Mouse (Mus musculus): ENCODE measurements at regions not wholly inside any gene's neighbourhood (a gene's known extent, or its start where the extent isn't known, plus 50 kb on each side); places are given as distances from the start of the nearest gene placed in this dataset.

GRCm38 (mm10) chr11:12757677-12758076, 292.9 kb upstream of the Cobl start:
- H3K4me3 ChIP-seq: no peak overlapping the region
- H3K27ac ChIP-seq: no peak overlapping the region
- ATAC-seq (replicated peaks): no peak
- H3K4me2 ChIP-seq: no peak overlapping the region
- H3K9me3 ChIP-seq: no peaks in the 10 kb centered on the region
- H3K36me3 ChIP-seq (replicated peaks): no peaks in the 10 kb centered on the region
- H3K9ac ChIP-seq: no peak overlapping the region
- 60% methylated on average over 1 of the region's 1 CpGs for WGBS
- no peaks in the 10 kb centered on the region for H3K27me3 ChIP-seq (replicated peaks)
- no peaks in the 10 kb centered on the region for H3K4me1 ChIP-seq

DNA sequence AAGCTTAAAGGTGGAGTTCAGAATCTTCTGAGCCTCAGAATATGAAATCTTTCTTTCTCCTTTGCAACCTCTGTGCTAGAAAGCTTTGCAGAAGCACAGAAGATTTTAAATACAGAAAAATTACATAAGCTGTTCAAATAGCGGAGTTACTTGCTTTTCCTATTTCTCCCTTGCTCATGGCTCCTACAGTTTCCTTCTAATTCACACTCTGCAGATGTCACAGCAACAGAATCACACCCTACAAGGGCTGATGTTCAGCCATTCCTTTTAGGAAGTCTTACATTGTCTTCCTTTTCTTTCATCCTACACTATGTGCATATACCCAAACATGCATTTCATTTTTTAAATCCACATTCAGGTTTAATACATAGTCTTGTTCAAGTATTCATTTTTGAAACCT, 285.3 kb upstream of the Cobl start:
- H3K4me3 ChIP-seq: no peak overlapping the region
- H3K27me3 ChIP-seq (replicated peaks): no peaks in the 10 kb centered on the region
- H3K9me3 ChIP-seq: no peaks in the 10 kb centered on the region
- 88% methylated on average over 1 of the region's 1 CpGs for WGBS
- no peak overlapping the region for H3K4me2 ChIP-seq
- no peaks in the 10 kb centered on the region for H3K36me3 ChIP-seq (replicated peaks)
- H3K9ac ChIP-seq: no peak overlapping the region
- no peak overlapping the region for H3K27ac ChIP-seq
- no peak for ATAC-seq (replicated peaks)
- H3K4me1 ChIP-seq: no peaks in the 10 kb centered on the region

DNA sequence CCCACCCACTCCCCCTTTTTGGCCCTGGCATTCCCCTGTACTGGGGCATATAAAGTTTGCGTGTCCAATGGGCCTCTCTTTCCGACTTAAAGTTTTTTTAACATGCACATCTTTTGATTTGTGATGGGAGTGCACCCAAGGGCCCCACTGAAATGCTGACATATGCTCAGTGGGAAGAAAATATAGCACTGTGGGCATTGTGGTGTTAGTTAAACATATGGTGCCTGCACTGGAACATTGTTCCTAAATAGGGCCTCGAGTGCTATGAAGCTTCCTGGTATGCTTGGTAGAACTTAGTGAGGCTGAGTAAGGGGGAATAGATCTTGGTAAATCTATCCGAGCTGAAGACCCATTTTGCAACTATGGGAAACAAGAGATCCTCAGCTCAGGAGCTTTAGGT, 284.5 kb upstream of the Cobl start:
- H3K36me3 ChIP-seq (replicated peaks): no peaks in the 10 kb centered on the region
- H3K9ac ChIP-seq: no peak overlapping the region
- H3K4me2 ChIP-seq: no peak overlapping the region
- H3K27ac ChIP-seq: no peak overlapping the region
- no peak for ATAC-seq (replicated peaks)
- no peaks in the 10 kb centered on the region for H3K27me3 ChIP-seq (replicated peaks)
- no peaks in the 10 kb centered on the region for H3K4me1 ChIP-seq
- H3K9me3 ChIP-seq: no peaks in the 10 kb centered on the region
- 92% methylated on average over 4 of the region's 4 CpGs for WGBS
- H3K4me3 ChIP-seq: no peak overlapping the region

- WGBS: 12% methylated on average over 2 of the region's 2 CpGs
- no peak overlapping the region for H3K27ac ChIP-seq
- H3K27me3 ChIP-seq (replicated peaks): no peaks in the 10 kb centered on the region
- H3K9me3 ChIP-seq: no peaks in the 10 kb centered on the region
- 0 out of 2 replicates have a peak, but pooled peaks have one; percentile 37 for ATAC-seq (replicated peaks)
- no peak overlapping the region for H3K4me2 ChIP-seq
- no peak overlapping the region for H3K9ac ChIP-seq
- H3K4me1 ChIP-seq: no peaks in the 10 kb centered on the region
- H3K4me3 ChIP-seq: no peak overlapping the region
- no peaks in the 10 kb centered on the region for H3K36me3 ChIP-seq (replicated peaks)
Measured at GRCm38 (mm10) chr11:12742159-12742523, 277.4 kb upstream of the Cobl start.

- H3K36me3 ChIP-seq (replicated peaks): no peaks in the 10 kb centered on the region
- no peaks in the 10 kb centered on the region for H3K27me3 ChIP-seq (replicated peaks)
- H3K27ac ChIP-seq: no peak overlapping the region
- H3K4me1 ChIP-seq: no peaks in the 10 kb centered on the region
- H3K4me2 ChIP-seq: no peak overlapping the region
- H3K4me3 ChIP-seq: no peak overlapping the region
- no peaks in the 10 kb centered on the region for H3K9me3 ChIP-seq
- WGBS: 66% methylated on average over 3 of the region's 3 CpGs
- no peak overlapping the region for H3K9ac ChIP-seq
- no peak for ATAC-seq (replicated peaks)
Measured at GRCm38 (mm10) chr11:12741418-12742158, 276.8 kb upstream of the Cobl start.

DNA sequence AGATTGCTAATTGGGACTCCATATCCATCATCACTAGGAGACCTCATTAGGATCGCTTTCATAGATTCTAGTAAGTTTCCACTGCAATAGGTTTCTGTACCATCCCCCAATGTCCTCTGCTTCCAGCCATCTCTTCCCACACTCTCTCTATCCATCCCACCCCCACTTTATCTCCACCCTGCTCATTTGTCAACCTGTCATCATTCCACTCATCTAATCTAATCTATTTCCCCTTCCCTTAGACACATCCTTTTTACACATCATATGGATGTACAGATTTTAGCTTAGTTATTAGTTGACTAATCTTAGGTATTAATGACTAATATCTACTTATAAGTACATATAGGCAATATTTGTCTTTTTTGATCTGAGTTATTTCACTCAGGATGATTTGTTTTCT, 269.5 kb upstream of the Cobl start:
- Histone ChIP-seq H3K9ac (no peak overlapping the region), H3K4me1 (no peaks in the 10 kb centered on the region), H3K27ac (no peak overlapping the region), H3K9me3 (no peaks in the 10 kb centered on the region), H3K4me3 (no peak overlapping the region), H3K36me3 (replicated peaks) (no peaks in the 10 kb centered on the region), H3K27me3 (replicated peaks) (no peaks in the 10 kb centered on the region), H3K4me2 (no peak overlapping the region)
- WGBS: 100% methylated on average over 1 of the region's 1 CpGs
- ATAC-seq (replicated peaks): no peak

DNA sequence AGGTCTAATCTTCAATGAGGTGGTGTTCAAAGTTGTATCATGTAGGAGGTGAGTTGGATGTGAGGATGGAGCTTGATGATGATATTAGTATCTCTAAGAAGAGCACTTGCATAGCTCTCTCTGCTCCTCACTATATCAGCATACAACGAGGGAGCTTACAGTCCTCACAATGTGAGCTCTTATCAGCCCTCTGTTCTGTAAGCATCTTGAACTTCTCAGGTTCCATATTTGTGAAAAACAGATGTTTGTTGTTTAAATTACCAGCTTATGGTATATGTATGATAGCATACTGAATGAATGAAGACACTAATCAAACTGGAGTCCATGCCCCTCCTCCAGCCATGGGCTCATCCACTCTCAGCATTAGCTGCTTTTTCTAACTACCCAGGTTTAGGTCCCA, 262.5 kb upstream of the Cobl start:
- no peaks in the 10 kb centered on the region for H3K9me3 ChIP-seq
- ATAC-seq (replicated peaks): no peak
- no peak overlapping the region for H3K4me3 ChIP-seq
- H3K36me3 ChIP-seq (replicated peaks): no peaks in the 10 kb centered on the region
- no peaks in the 10 kb centered on the region for H3K4me1 ChIP-seq
- no peaks in the 10 kb centered on the region for H3K27me3 ChIP-seq (replicated peaks)
- no peak overlapping the region for H3K27ac ChIP-seq
- H3K4me2 ChIP-seq: no peak overlapping the region
- 89% methylated on average over 1 of the region's 1 CpGs for WGBS
- H3K9ac ChIP-seq: no peak overlapping the region

- H3K27ac ChIP-seq: no peak overlapping the region
- H3K4me1 ChIP-seq: no peaks in the 10 kb centered on the region
- no peaks in the 10 kb centered on the region for H3K36me3 ChIP-seq (replicated peaks)
- no peaks in the 10 kb centered on the region for H3K9me3 ChIP-seq
- H3K27me3 ChIP-seq (replicated peaks): no peaks in the 10 kb centered on the region
- H3K4me3 ChIP-seq: no peak overlapping the region
- 86% methylated on average over 4 of the region's 4 CpGs for WGBS
- ATAC-seq (replicated peaks): no peak
- no peak overlapping the region for H3K4me2 ChIP-seq
- H3K9ac ChIP-seq: no peak overlapping the region
Measured at GRCm38 (mm10) chr11:12726492-12726891, 261.7 kb upstream of the Cobl start.

DNA sequence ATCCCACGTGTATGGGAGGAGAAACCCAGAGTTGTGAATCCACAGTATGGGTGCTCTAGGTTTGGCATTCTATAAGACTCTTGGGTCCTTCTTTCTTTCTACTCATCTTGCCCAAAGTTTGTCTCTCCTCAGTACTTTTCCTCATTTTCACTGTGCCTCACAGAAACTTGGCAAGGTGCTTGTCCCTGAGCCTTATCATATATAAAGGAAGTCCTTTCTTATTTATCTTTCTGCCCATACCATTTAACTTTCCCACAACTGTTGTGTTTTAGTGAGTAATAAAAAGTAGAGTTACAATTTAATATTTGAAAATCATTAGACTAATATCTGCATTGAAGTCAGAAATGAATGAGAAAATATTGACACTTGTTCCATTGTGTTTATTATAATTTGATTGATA, 257.6 kb upstream of the Cobl start:
- Histone ChIP-seq H3K4me2 (no peak overlapping the region), H3K9ac (no peak overlapping the region), H3K9me3 (no peaks in the 10 kb centered on the region), H3K27ac (no peak overlapping the region), H3K36me3 (replicated peaks) (no peaks in the 10 kb centered on the region), H3K4me3 (no peak overlapping the region), H3K4me1 (no peaks in the 10 kb centered on the region), H3K27me3 (replicated peaks) (no peaks in the 10 kb centered on the region)
- no peak for ATAC-seq (replicated peaks)
- 48% methylated on average over 1 of the region's 1 CpGs for WGBS

GRCm38 (mm10) chr11:12720169-12720568, 255.4 kb upstream of the Cobl start:
- Histone ChIP-seq H3K27me3 (replicated peaks) (no peaks in the 10 kb centered on the region), H3K4me2 (no peak overlapping the region), H3K36me3 (replicated peaks) (no peaks in the 10 kb centered on the region), H3K9ac (no peak overlapping the region), H3K4me3 (no peak overlapping the region), H3K27ac (no peak overlapping the region), H3K9me3 (no peaks in the 10 kb centered on the region), H3K4me1 (no peaks in the 10 kb centered on the region)
- ATAC-seq (replicated peaks): no peak
- WGBS: 89% methylated on average over 3 of the region's 3 CpGs

DNA sequence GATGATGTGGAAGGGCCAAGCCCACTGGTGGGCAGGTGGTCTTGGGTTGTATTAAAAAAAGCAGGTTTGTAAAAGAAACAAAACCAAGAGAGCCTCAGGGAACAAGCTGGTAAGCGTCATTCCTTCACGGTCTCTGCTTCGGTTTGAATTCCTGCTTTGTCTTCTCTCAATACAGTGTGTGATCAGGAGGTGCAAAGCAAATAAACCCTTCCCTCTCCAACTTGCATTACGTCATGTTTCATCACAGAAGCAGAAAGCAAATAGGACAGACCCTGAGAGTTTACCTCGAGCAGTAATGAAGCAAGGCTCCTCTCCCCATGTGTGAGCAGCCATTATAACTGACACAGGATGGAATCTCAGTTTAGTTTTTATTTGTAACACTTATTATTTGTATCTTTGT, 231.6 kb upstream of the Cobl start:
- Histone ChIP-seq H3K4me1 (no peaks in the 10 kb centered on the region), H3K27ac (no peak overlapping the region), H3K27me3 (replicated peaks) (no peaks in the 10 kb centered on the region), H3K4me2 (no peak overlapping the region), H3K9me3 (no peaks in the 10 kb centered on the region), H3K4me3 (no peak overlapping the region), H3K9ac (no peak overlapping the region), H3K36me3 (replicated peaks) (no peaks in the 10 kb centered on the region)
- ATAC-seq (replicated peaks): no peak
- WGBS: 31% methylated on average over 5 of the region's 5 CpGs

GRCm38 (mm10) chr11:12692836-12693235, 228.1 kb upstream of the Cobl start:
- Histone ChIP-seq H3K27me3 (replicated peaks) (no peaks in the 10 kb centered on the region), H3K4me2 (no peak overlapping the region), H3K36me3 (replicated peaks) (no peaks in the 10 kb centered on the region), H3K9ac (no peak overlapping the region), H3K9me3 (no peaks in the 10 kb centered on the region), H3K4me3 (no peak overlapping the region), H3K27ac (no peak overlapping the region), H3K4me1 (no peaks in the 10 kb centered on the region)
- no peak for ATAC-seq (replicated peaks)

DNA sequence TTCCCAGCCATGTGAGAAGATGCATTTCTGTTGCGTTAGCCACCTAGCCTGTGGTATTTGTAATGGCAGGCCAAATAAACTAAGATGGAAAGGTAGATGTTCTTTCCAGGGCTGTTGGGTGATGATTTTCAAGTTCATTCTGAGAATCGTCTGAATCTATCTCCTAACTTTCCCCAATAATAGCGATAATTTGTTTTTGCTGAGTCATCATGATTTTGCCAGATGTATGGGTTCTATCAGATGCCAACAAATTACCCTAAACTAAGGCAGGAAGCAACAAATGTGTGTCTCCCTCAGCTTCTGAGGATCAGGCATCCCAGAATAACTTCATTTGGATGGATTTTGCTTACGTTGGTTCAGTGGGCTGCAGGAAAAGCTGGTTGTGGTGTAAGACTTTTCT, 222.0 kb upstream of the Cobl start:
- WGBS: 96% methylated on average over 4 of the region's 4 CpGs
- H3K9me3 ChIP-seq: no peaks in the 10 kb centered on the region
- no peak overlapping the region for H3K27ac ChIP-seq
- no peak overlapping the region for H3K9ac ChIP-seq
- no peaks in the 10 kb centered on the region for H3K4me1 ChIP-seq
- ATAC-seq (replicated peaks): no peak
- no peak overlapping the region for H3K4me2 ChIP-seq
- no peaks in the 10 kb centered on the region for H3K27me3 ChIP-seq (replicated peaks)
- no peak overlapping the region for H3K4me3 ChIP-seq
- H3K36me3 ChIP-seq (replicated peaks): no peaks in the 10 kb centered on the region

Data from midbrain, embryonic 15.5 days (tissue).